Comparison of ENCODE assay signal across 29 mouse cellular contexts in the genomic region with DNA sequence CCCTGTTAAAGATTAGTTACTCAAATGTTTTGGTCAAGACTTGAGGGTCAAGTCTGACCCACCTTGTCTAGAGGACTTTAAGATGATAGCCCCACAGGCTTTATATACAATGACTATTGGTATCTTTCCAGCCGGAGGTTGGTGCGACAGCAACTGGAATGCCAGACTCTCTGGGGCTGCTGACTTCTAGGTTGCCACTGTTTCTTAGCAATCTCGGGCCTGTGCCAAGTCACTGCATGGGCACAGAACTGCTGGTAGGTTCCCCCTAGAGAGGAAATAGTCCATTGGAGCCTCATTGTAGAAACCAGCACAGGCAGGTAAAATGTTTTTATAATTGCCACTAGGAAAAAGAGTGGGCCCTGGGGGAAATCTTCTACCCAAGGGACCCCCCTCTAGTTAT. TPM values are rescaled to one million over a fixed set of nuclear protein-coding genes. Genes with fewer than 3 reads are reported as not detected.
DNase-seq lines count a peak whose midpoint lies in the region; ATAC-seq lines count a peak whose summit lies in the region.
"Had no signal": no experiment of that assay in that cellular context is flagged by ENCODE, and none has a peak within 500 bp of the region (broad histone marks: within the 10 kb centered on the region; RNA-seq: fewer than 3 reads in every experiment).

No protein-coding gene starts in this region.

- DNase-seq in adrenal gland, postnatal 14 days: peak; percentile 23
- DNase-seq in adrenal gland, postnatal 25 days: no peak
- peak; percentile 28 for DNase-seq in kidney, adult 11 months
- peak; percentile 18 for DNase-seq in A20 (ENCODE audit: low read depth, low spot score)
- peak; percentile 48 to 52 for DNase-seq in kidney, postnatal 25 days
- DNase-seq in urinary bladder, adult 18-20 months (ENCODE audit: low spot score in 2 of 2): no peak
- DNase-seq: cerebellum, adult 2 months; gastrocnemius, postnatal 10 days; layer of hippocampus, postnatal 36 days; liver; lung, adult 2 months; lung, postnatal 10 days; midbrain, embryonic 14.5 days; retina, postnatal 1 day; right cerebral cortex, postnatal 25 days had no signal

- H3K36me3 ChIP-seq in kidney, embryonic 14.5 days (ENCODE audit: control insufficient read depth, insufficient read depth, low read length): no peaks in the 10 kb centered on the region
- H3K36me3 ChIP-seq: heart, embryonic 10.5 days; heart, embryonic 15.5 days; neural tube, embryonic 15.5 days; stomach, embryonic 15.5 days had no signal

- H3K4me1 ChIP-seq in kidney, embryonic 14.5 days (ENCODE audit: control insufficient read depth, insufficient read depth, low read length): peaks cover 5% of the 10 kb centered on the region; the same call in 1 of the 2 replicates

- H3K4me2 ChIP-seq in kidney, embryonic 14.5 days (replicated peaks; ENCODE audit: low read depth, low read length): no peak overlapping the region
- H3K4me2 ChIP-seq: forebrain, embryonic 13.5 days; heart, embryonic 15.5 days; hindbrain, embryonic 14.5 days; neural tube, embryonic 15.5 days; stomach, embryonic 15.5 days had no signal

- no peak for ATAC-seq in kidney, embryonic 14.5 days (ENCODE audit: low FRiP score, low TSS enrichment)
- ATAC-seq: forebrain, embryonic 13.5 days; inflammation-experienced regulatory T-cells, adult 6 months; Patski had no signal

- no peak overlapping the region for H3K9ac ChIP-seq in kidney, embryonic 14.5 days (ENCODE audit: low read depth, low read length)
- H3K9ac ChIP-seq: forebrain, embryonic 13.5 days; heart, embryonic 15.5 days; hindbrain, embryonic 14.5 days; liver, embryonic 14.5 days; neural tube, embryonic 15.5 days; stomach, embryonic 15.5 days had no signal

- H3K4me3 ChIP-seq in kidney, embryonic 14.5 days (ENCODE audit: low read length): no peak overlapping the region
- H3K4me3 ChIP-seq: forebrain, embryonic 13.5 days; heart, embryonic 10.5 days; heart, embryonic 15.5 days; layer of hippocampus, adult 2 months; neural tube, embryonic 15.5 days; stomach, embryonic 15.5 days had no signal

- no peak overlapping the region for H3K27ac ChIP-seq in kidney, embryonic 14.5 days (ENCODE audit: low read depth, low read length)
- H3K27ac ChIP-seq: forebrain, embryonic 13.5 days; heart, embryonic 10.5 days; heart, embryonic 15.5 days; hindbrain, embryonic 14.5 days; kidney, postnatal 0 days; layer of hippocampus, adult 2 months; liver, embryonic 14.5 days; macrophage; neural tube, embryonic 15.5 days; stomach, embryonic 15.5 days had no signal

- 90% methylated on average over 3 of the region's 3 CpGs for WGBS in kidney, embryonic 14.5 days

- no peaks in the 10 kb centered on the region for H3K9me3 ChIP-seq in kidney, embryonic 14.5 days (ENCODE audit: control insufficient read depth, low read length)
- H3K9me3 ChIP-seq: forebrain, embryonic 13.5 days; heart, embryonic 10.5 days; heart, embryonic 15.5 days; neural tube, embryonic 15.5 days; stomach, embryonic 15.5 days had no signal

- H3K27me3 ChIP-seq in kidney, embryonic 14.5 days (ENCODE audit: control insufficient read depth, insufficient read depth, low read length): no peaks in the 10 kb centered on the region
- H3K27me3 ChIP-seq: forebrain, embryonic 13.5 days; heart, embryonic 15.5 days; neural tube, embryonic 15.5 days; Patski; stomach, embryonic 15.5 days had no signal

RNA-seq across cellular contexts. Expression of gene Lpgat1, which starts 3.8 kb away (rescaled TPM):
- total RNA-seq in adrenal gland, postnatal 14 days (2021): 59.3 and 59.7 TPM in 2 replicates
- total RNA-seq in adrenal gland, postnatal 25 days (2021): 63.5 and 90.0 TPM in 2 replicates
- polyA plus RNA-seq in kidney, embryonic 14.5 days (2014; fragmentation: Nextera tagmentation; extraction: Ambion mirVana): 23.8 and 30.4 TPM in 2 replicates
- total RNA-seq: MEL had no signal

Comparison
In these comparisons a context has a peak if more than half of its experiments do, and no peak if none do; other contexts are left out.
1. DNase-seq: peak in adrenal gland, postnatal 14 days (single experiment), kidney, adult 11 months (single experiment), A20 (single experiment) and kidney, postnatal 25 days (2 of 2); none in adrenal gland, postnatal 25 days (single experiment) and urinary bladder, adult 18-20 months (0 of 2).